Mouse (Mus musculus) kidney, adult 10 weeks (tissue): ENCODE data around the gene Prr5l. TPM values are rescaled to one million over a fixed set of nuclear protein-coding genes. Genes with fewer than 3 reads are reported as not detected.

Source experiments
- polyA plus RNA-seq: library from polyadenylated mRNA; stranded (reverse); fragments of 350-450 nt; fragmentation: Illumina TruSeq; extraction: RNeasy Lipid Tissue Mini Kit (QIAGEN cat#74804); gene quantifications from one replicate; pipeline ENCODE4 v1.2.3, GENCODE M21; 2014; ENCODE audit warnings: low read depth, low replicate concordance

Prr5l gene
- polyA plus RNA-seq = 2.8 TPM

GRCm38 (mm10) chr2:101882998-101883397 lies at the start of gene Prr5l:
TSS of gene Prr5l (minus strand) at chr2:101883027.

GRCm38 (mm10) chr2:101885768-101886438 lies 3.1 kb upstream of the Prr5l start, which contains the start of gene Commd9:
TSS of gene Commd9 (plus strand) at chr2:101886247.

GRCm38 (mm10) chr2:101678236-101679021 lies 204.4 kb downstream of the Prr5l start, which contains the start of gene Traf6:
TSS of gene Traf6 (plus strand) at chr2:101678429.

Other genes starting within 250 kb of the Prr5l start
- gene Rag1, start 233.5 kb downstream of the Prr5l start, polyA plus RNA-seq = not detected
- gene B230118H07Rik, start 233.5 kb downstream of the Prr5l start, polyA plus RNA-seq = 222 TPM
- 24.2 TPM for gene Traf6, start 204.6 kb downstream of the Prr5l start, polyA plus RNA-seq
- 0.65 TPM for gene Commd9, start 3.2 kb upstream of the Prr5l start, polyA plus RNA-seq